Mouse (Mus musculus): Measurements from ENCODE around the gene Mto1. TPM values are rescaled to one million over a fixed set of nuclear protein-coding genes. Genes with fewer than 3 reads are reported as not detected.
"Not testable (repeated sequence)": the region's sequence is repeated elsewhere in the genome, so short reads cannot be mapped to it uniquely, and the experiment has no call there.

Mto1 gene
- total RNA-seq, 2 experiments from 2014 or later: 22.4 to 23.2 TPM

- DNase-seq (ENCODE audit: low spot score in 2 of 2): no peak
Observed at GRCm38 (mm10) chr9:78504679-78505078, 56.7 kb downstream of the Mto1 start.

GRCm38 (mm10) chr9:78505223-78505622 lies 57.2 kb downstream of the Mto1 start:
- DNase-seq (ENCODE audit: low spot score in 2 of 2): no peak

GRCm38 (mm10) chr9:78506002-78506721 lies 58.2 kb downstream of the Mto1 start:
- no peak for DNase-seq (ENCODE audit: low spot score in 2 of 2)

- no peak for DNase-seq (ENCODE audit: low spot score in 2 of 2)
Observed at GRCm38 (mm10) chr9:78506722-78507077, 58.7 kb downstream of the Mto1 start.

GRCm38 (mm10) chr9:78508106-78508786 lies 60.2 kb downstream of the Mto1 start:
- no peak for DNase-seq (ENCODE audit: low spot score in 2 of 2)

- DNase-seq (ENCODE audit: low spot score in 2 of 2): no peak
Observed at GRCm38 (mm10) chr9:78511705-78512104, 63.7 kb downstream of the Mto1 start.

GRCm38 (mm10) chr9:78513776-78514500 lies 65.9 kb downstream of the Mto1 start:
- no peak for DNase-seq (ENCODE audit: low spot score in 2 of 2)

- DNase-seq (ENCODE audit: low spot score in 2 of 2): no peak
Observed at GRCm38 (mm10) chr9:78514681-78515080, 66.7 kb downstream of the Mto1 start.

- DNase-seq (ENCODE audit: low spot score in 2 of 2): no peak
Observed at GRCm38 (mm10) chr9:78516125-78516524, 68.1 kb downstream of the Mto1 start.

- DNase-seq (ENCODE audit: low spot score in 2 of 2): not testable (repeated sequence)
Observed at GRCm38 (mm10) chr9:78517237-78517636, 69.2 kb downstream of the Mto1 start.

- DNase-seq (ENCODE audit: low spot score in 2 of 2): no peak
Observed at GRCm38 (mm10) chr9:78520127-78520779, 72.2 kb downstream of the Mto1 start.

GRCm38 (mm10) chr9:78520780-78521601 lies 73.0 kb downstream of the Mto1 start:
- peak in 1 of 2 experiments; percentile 21 for DNase-seq (ENCODE audit: low spot score in 2 of 2)

GRCm38 (mm10) chr9:78521689-78522088 lies 73.7 kb downstream of the Mto1 start:
- peak in 1 of 2 experiments; percentile 16 for DNase-seq (ENCODE audit: low spot score in 2 of 2)

Small RNAs within 50 kb of the gene (microRNA-seq; reads per million reads assigned to microRNA genes)
- gene Gm26377: 0 reads per million in 2 experiments

Other genes with a start within 250 kb of the Mto1 start
- gene Gsta1, start 217.6 kb upstream of the Mto1 start, total RNA-seq (2021): not detected
- not detected for gene Gm3776, start 191.1 kb upstream of the Mto1 start, total RNA-seq (2021)
- not detected for gene Gm10639, start 158.3 kb upstream of the Mto1 start, total RNA-seq (2021)
- gene Omt2a, start 133.4 kb upstream of the Mto1 start, total RNA-seq (2021): not detected
- not detected for gene Omt2b, start 120.6 kb upstream of the Mto1 start, total RNA-seq (2021)
- not detected for gene Gsta2, start 92.4 kb upstream of the Mto1 start, total RNA-seq (2021)
- not detected for gene Dppa5a, start 80.0 kb upstream of the Mto1 start, total RNA-seq (2021)
- gene Ooep, start 69.5 kb upstream of the Mto1 start, total RNA-seq (2021): not detected
- not detected for gene Ddx43, start 52.4 kb upstream of the Mto1 start, total RNA-seq (2021)
- gene Cgas, start 5.0 kb upstream of the Mto1 start, total RNA-seq (2021): under 1 TPM; 0.51 to 0.69 TPM
- gene Gm17324, start 578 bp downstream of the Mto1 start, total RNA-seq (2021): under 1 TPM; 0.82 to 0.86 TPM
- gene Eef1a1, start 40.9 kb downstream of the Mto1 start, total RNA-seq (2021): 1,000 to 10,000 TPM; 3,208 to 3,266 TPM
- 10 to 100 TPM; 20.4 to 21.4 TPM for gene Slc17a5, start 139.8 kb downstream of the Mto1 start, total RNA-seq (2021)
- gene Cd109, start 167.3 kb downstream of the Mto1 start, total RNA-seq (2021): 1 to 10 TPM; 2.6 to 3.2 TPM

Data from layer of hippocampus, adult 18-20 months (tissue).